Mouse (Mus musculus): ENCODE data around the gene Spaar.

DNA sequence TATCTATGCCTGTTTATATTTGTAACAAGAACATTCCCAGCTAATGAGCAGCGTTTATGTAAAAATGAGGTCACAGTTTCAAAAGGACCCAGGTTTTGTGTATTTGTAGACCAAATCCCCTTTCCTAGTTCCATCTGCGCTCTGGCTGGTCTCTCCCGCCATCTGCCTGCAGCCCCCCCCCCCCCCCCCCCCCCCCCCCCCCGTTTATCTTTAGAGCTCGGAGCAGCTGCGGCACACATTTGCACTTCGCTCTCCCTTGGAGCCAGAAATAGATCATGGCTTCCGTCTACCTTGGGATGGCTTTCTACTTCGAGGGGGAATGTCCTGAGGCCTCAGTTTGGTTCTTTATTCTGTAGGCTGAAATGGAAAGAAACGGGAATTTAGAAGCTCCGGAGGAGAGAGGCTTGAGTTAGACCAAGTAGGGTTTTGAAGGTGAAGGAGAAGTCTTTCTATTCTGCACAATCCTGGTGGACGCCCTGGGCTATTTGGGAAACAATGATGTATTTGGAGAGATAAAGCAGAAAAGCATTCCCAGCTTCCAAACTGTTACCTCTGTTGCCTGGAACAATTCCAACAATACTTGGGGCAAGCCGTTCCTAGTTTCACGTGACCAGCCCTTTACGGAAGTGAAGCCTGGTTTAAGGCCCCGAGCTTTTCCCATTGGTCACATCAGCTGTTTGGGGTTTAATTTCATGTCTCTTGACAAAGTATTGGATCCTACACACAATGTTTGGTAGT lies 9.2 kb upstream of the Spaar start:
- TF ChIP-seq POLR2A (IDR thresholded peaks at IDR 0.05; ENCODE audit: insufficient read depth, low read depth, low read length) (no peak), CTCF (IDR thresholded peaks at IDR 0.05) (no peak), EP300 (IDR thresholded peaks at IDR 0.05; ENCODE audit: insufficient read depth, low read depth, low read length) (no peak)
